In genomic region chr9:68670731-68671130, GRCm38 (mm10) we compare ENCODE assay signal across 32 mouse cellular contexts.
"Had no signal": no experiment of that assay in that cellular context is flagged by ENCODE, and none has a peak within 500 bp of the region (broad histone marks: within the 10 kb centered on the region; RNA-seq: fewer than 3 reads in every experiment).

No protein-coding gene starts in this region.

- H3K27me3 ChIP-seq: limb, embryonic 13.5 days; limb, embryonic 15.5 days; liver, embryonic 12.5 days; liver, embryonic 13.5 days; liver, embryonic 15.5 days; lung, embryonic 15.5 days; megakaryocyte, embryonic 14.5 days; midbrain, embryonic 12.5 days; midbrain, embryonic 13.5 days; midbrain, embryonic 15.5 days; neural tube, embryonic 12.5 days had no signal

- H3K4me3 ChIP-seq: left cerebral cortex, adult 2 months; limb, embryonic 10.5 days; limb, embryonic 12.5 days; limb, embryonic 13.5 days; limb, embryonic 15.5 days; liver, embryonic 12.5 days; liver, embryonic 13.5 days; liver, embryonic 15.5 days; lung, embryonic 15.5 days; megakaryocyte, embryonic 14.5 days; midbrain, embryonic 10.5 days; midbrain, embryonic 12.5 days; midbrain, embryonic 13.5 days; midbrain, embryonic 15.5 days; myocyte; neural tube, embryonic 12.5 days had no signal

- H3K9ac ChIP-seq: limb, embryonic 12.5 days; limb, embryonic 13.5 days; limb, embryonic 15.5 days; liver, embryonic 12.5 days; liver, embryonic 13.5 days; liver, embryonic 14.5 days; liver, embryonic 15.5 days; lung, embryonic 14.5 days; lung, embryonic 15.5 days; midbrain, embryonic 12.5 days; midbrain, embryonic 13.5 days; midbrain, embryonic 15.5 days; neural tube, embryonic 12.5 days had no signal

- H3K4me2 ChIP-seq: limb, embryonic 12.5 days; limb, embryonic 13.5 days; limb, embryonic 15.5 days; liver, embryonic 11.5 days; liver, embryonic 12.5 days; liver, embryonic 13.5 days; liver, embryonic 15.5 days; lung, embryonic 14.5 days; lung, embryonic 15.5 days; midbrain, embryonic 11.5 days; midbrain, embryonic 12.5 days; midbrain, embryonic 13.5 days; midbrain, embryonic 15.5 days; neural tube, embryonic 12.5 days had no signal

- H3K4me1 ChIP-seq: limb, embryonic 15.5 days; liver, embryonic 12.5 days; liver, embryonic 13.5 days; liver, embryonic 15.5 days; megakaryocyte, embryonic 14.5 days had no signal

- H3K27ac ChIP-seq: left cerebral cortex, adult 2 months; limb, embryonic 10.5 days; limb, embryonic 12.5 days; limb, embryonic 13.5 days; limb, embryonic 15.5 days; liver, embryonic 12.5 days; liver, embryonic 13.5 days; liver, embryonic 14.5 days; liver, embryonic 15.5 days; lung, embryonic 15.5 days; macrophage; midbrain, embryonic 10.5 days; midbrain, embryonic 12.5 days; midbrain, embryonic 13.5 days; midbrain, embryonic 15.5 days; neural tube, embryonic 12.5 days had no signal

- ATAC-seq: liver, embryonic 12.5 days; lung, postnatal 0 days; midbrain, embryonic 13.5 days; midbrain, embryonic 15.5 days; midbrain, embryonic 16.5 days had no signal

- H3K36me3 ChIP-seq: limb, embryonic 10.5 days; limb, embryonic 12.5 days; limb, embryonic 13.5 days; limb, embryonic 15.5 days; liver, embryonic 12.5 days; liver, embryonic 13.5 days; liver, embryonic 15.5 days; lung, embryonic 15.5 days; midbrain, embryonic 10.5 days; midbrain, embryonic 12.5 days; midbrain, embryonic 13.5 days; midbrain, embryonic 15.5 days; neural tube, embryonic 12.5 days had no signal

- H3K9me3 ChIP-seq: limb, embryonic 10.5 days; limb, embryonic 12.5 days; limb, embryonic 13.5 days; limb, embryonic 15.5 days; liver, embryonic 12.5 days; liver, embryonic 13.5 days; liver, embryonic 15.5 days; lung, embryonic 15.5 days; megakaryocyte, embryonic 14.5 days; midbrain, embryonic 10.5 days; midbrain, embryonic 12.5 days; midbrain, embryonic 13.5 days; midbrain, embryonic 15.5 days; neural tube, embryonic 12.5 days had no signal

- DNase-seq: left cerebral cortex, postnatal 4 days; liver; liver, embryonic 13.5 days; lung, adult 18-20 months; lung, adult 2 months; lung, embryonic 14.5 days; lung, postnatal 10 days; lung, postnatal 14 days; lung, postnatal 36 days; lung, postnatal 4 days; midbrain, embryonic 14.5 days had no signal
